ENCODE assay signal across 9 mouse cellular contexts in the genomic region with DNA sequence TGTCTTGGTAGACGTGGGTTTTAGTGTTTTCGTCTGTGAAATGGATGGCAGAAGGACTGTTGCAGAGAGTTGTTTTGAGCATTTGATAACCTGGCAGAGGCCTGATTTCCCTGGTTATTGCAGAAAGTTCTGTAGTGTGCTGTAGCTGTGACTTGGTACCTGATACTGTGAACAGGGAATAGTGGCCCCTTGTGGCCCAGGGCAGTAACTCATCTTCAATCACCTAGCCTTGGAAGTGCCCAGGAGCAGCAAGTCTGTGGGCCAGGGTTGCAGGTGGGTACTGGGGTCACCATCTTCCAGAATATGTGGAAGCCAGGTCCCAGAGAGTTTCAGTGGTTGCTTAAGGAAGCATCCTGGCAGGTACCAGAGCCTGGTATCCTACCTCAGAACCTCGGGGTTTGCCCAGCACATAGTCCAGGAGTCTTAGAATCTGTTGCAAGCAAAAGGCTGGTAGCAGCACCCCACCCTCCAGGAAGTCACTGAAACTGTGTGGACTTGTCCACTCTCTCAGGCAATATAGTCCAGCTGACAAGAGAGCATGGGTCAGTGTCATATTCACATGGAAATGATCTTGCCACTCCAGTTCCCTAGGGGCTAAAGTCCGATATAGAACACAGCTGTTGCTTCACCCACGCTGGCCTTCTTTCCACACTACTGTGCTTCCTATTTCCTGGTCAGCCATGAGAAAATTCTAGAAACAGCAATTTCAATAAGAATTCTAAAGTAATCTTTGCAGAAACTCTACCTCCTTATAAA.
A peak's percentile ranks its signal among the peaks of the same experiment; 100 is the strongest.
DNase-seq lines count a peak whose midpoint lies in the region; ATAC-seq and TF ChIP-seq lines count a peak whose summit lies in the region.
"Had no signal": no experiment of that assay in that cellular context is flagged by ENCODE, and none has a peak within 500 bp of the region (broad histone marks: within the 10 kb centered on the region; RNA-seq: fewer than 3 reads in every experiment).

No protein-coding gene starts in this region.

- peak; percentile 17 for TF ChIP-seq RAD21 in MEL (IDR thresholded peaks at IDR 0.05; ENCODE audit: low read depth, low read length)

- peak; percentile 22 to 37 (median 29); a peak in 4 of 6 replicates for TF ChIP-seq CTCF in MEL (IDR thresholded peaks at IDR 0.05 in 2 of 3, conservative IDR thresholded peaks at IDR 0.05 in 1 of 3; ENCODE audit: control insufficient read depth in 1 of 3, insufficient read depth in 1 of 3, low read depth in 2 of 3, low read length in 3 of 3, poor library complexity in 1 of 3, severe bottlenecking in 1 of 3)

- H3K9ac ChIP-seq in MEL (ENCODE audit: control insufficient read depth, low read depth, low read length, poor library complexity, severe bottlenecking): no peak overlapping the region
- H3K9ac ChIP-seq in kidney, embryonic 15.5 days: no peak overlapping the region
- H3K9ac ChIP-seq: lung, embryonic 15.5 days had no signal

- H3K4me2 ChIP-seq in kidney, embryonic 15.5 days: no peak overlapping the region
- H3K4me2 ChIP-seq: lung, embryonic 15.5 days had no signal

- H3K27ac ChIP-seq in heart, embryonic 10.5 days: no peak overlapping the region
- no peak overlapping the region for H3K27ac ChIP-seq in MEL (ENCODE audit: control insufficient read depth, low read depth, low read length)
- no peak overlapping the region for H3K27ac ChIP-seq in kidney, embryonic 15.5 days
- H3K27ac ChIP-seq: lung, embryonic 15.5 days had no signal

- H3K27me3 ChIP-seq in heart, embryonic 10.5 days (ENCODE audit: insufficient read depth, poor library complexity, severe bottlenecking): no peaks in the 10 kb centered on the region
- no peaks in the 10 kb centered on the region for H3K27me3 ChIP-seq in MEL (ENCODE audit: control insufficient read depth in 1 of 2, insufficient read depth in 2 of 2, low read length in 2 of 2)
- H3K27me3 ChIP-seq in kidney, embryonic 15.5 days: no peaks in the 10 kb centered on the region
- H3K27me3 ChIP-seq: lung, embryonic 15.5 days had no signal

- H3K9me3 ChIP-seq in heart, embryonic 10.5 days: no peaks in the 10 kb centered on the region
- H3K9me3 ChIP-seq in MEL (replicated peaks; ENCODE audit: insufficient read depth, low read length): no peaks in the 10 kb centered on the region
- no peaks in the 10 kb centered on the region for H3K9me3 ChIP-seq in kidney, embryonic 15.5 days (replicated peaks)
- H3K9me3 ChIP-seq: lung, embryonic 15.5 days had no signal

- TF ChIP-seq POLR2A in MEL (IDR thresholded peaks at IDR 0.05; ENCODE audit: control insufficient read depth in 1 of 2, insufficient read depth in 1 of 2, low read depth in 1 of 2, low read length in 2 of 2, poor library complexity in 1 of 2): no peak

- peak; percentile 92 for DNase-seq in heart, adult 11 months
- DNase-seq in heart, embryonic 10.5 days (ENCODE audit: low spot score): no peak
- DNase-seq in MEL (ENCODE audit: low read depth, low spot score): no peak
- peak; percentile 20 for DNase-seq in embryo, embryonic 9.5 days (ENCODE audit: extremely low spot score)
- DNase-seq in lung, postnatal 25 days (ENCODE audit: low spot score): peak; percentile 8
- DNase-seq in yolk sac, embryonic 10.5 days (ENCODE audit: low spot score): peak; percentile 33
- no peak for DNase-seq in frontal cortex, postnatal 14 days (ENCODE audit: low spot score in 2 of 2)

- H3K36me3 ChIP-seq in heart, embryonic 10.5 days: no peaks in the 10 kb centered on the region
- H3K36me3 ChIP-seq in MEL (ENCODE audit: control insufficient read depth in 1 of 2, insufficient read depth in 2 of 2, low read length in 2 of 2): no peaks in the 10 kb centered on the region
- H3K36me3 ChIP-seq in kidney, embryonic 15.5 days: no peaks in the 10 kb centered on the region
- H3K36me3 ChIP-seq: lung, embryonic 15.5 days had no signal

- ATAC-seq in kidney, embryonic 15.5 days (replicated peaks; ENCODE audit: low FRiP score): 0 out of 2 replicates have a peak, but pooled peaks have one; percentile 69

- H3K4me1 ChIP-seq in heart, embryonic 10.5 days: no peaks in the 10 kb centered on the region
- H3K4me1 ChIP-seq in MEL (ENCODE audit: control insufficient read depth in 1 of 2, insufficient read depth in 2 of 2, low read length in 2 of 2): no peaks in the 10 kb centered on the region
- H3K4me1 ChIP-seq in kidney, embryonic 15.5 days: peaks cover 9% of the 10 kb centered on the region
- H3K4me1 ChIP-seq: lung, embryonic 15.5 days had no signal

- WGBS in heart, embryonic 10.5 days: 74% methylated on average over 5 of the region's 5 CpGs
- 65% methylated on average over 5 of the region's 5 CpGs for WGBS in kidney, embryonic 15.5 days

- TF ChIP-seq EP300 in MEL (IDR thresholded peaks at IDR 0.05; ENCODE audit: low read depth in 1 of 2, low read length in 2 of 2): no peak

- H3K4me3 ChIP-seq in heart, embryonic 10.5 days: no peak overlapping the region
- H3K4me3 ChIP-seq in MEL (ENCODE audit: control insufficient read depth in 1 of 2, insufficient read depth in 1 of 2, low read depth in 2 of 2, low read length in 2 of 2): no peak overlapping the region
- no peak overlapping the region for H3K4me3 ChIP-seq in kidney, embryonic 15.5 days (replicated peaks)
- H3K4me3 ChIP-seq: lung, embryonic 15.5 days had no signal

- H3K79me2 ChIP-seq in MEL (ENCODE audit: control insufficient read depth, insufficient read depth, low read length, poor library complexity): no peaks in the 10 kb centered on the region

TF ChIP-seq in MEL, 35 proteins besides CTCF, POLR2A, EP300 and RAD21:
- TF ChIP-seq UBTF (IDR thresholded peaks at IDR 0.05; ENCODE audit: borderline replicate concordance, insufficient read depth, low read depth, low read length) (no peak), SMC3 (IDR thresholded peaks at IDR 0.05; ENCODE audit: low read depth, low read length) (peak; percentile 38; the same call in 1 of the 2 replicates)

Comparison
In these comparisons a context has a peak if more than half of its experiments do, and no peak if none do; other contexts are left out.
1. DNase-seq: peak in heart, adult 11 months (single experiment), embryo, embryonic 9.5 days (single experiment), lung, postnatal 25 days (single experiment) and yolk sac, embryonic 10.5 days (single experiment); none in heart, embryonic 10.5 days (single experiment), MEL (single experiment) and frontal cortex, postnatal 14 days (0 of 2).